Mouse (Mus musculus): Measurements from ENCODE around the gene Rab3gap1. TPM values are rescaled to one million over a fixed set of nuclear protein-coding genes. Genes with fewer than 3 reads are reported as not detected.

The Rab3gap1 gene
- total and polyA plus RNA-seq, 3 experiments = 25.8 to 62.3 (median 45.5) TPM

DNA sequence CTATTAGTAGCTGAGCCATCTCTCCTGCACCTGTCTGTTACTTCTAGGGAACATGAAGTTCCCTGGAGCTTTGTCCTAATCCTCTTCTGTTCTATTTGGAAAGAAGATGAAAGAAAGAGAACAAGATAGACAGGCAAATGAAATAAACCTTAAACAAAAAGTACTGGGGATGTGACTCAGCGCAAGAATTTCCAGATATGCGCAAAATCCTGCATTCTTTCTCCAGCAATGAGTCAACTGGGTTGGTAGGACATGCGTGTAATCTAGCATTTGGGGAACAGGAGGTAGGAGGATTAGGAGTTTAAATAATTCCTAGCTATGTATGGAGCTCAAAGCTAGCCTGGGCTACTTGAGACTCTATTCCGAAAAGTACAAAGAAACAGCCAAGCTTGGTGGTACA, 8.1 kb upstream of the Rab3gap1 start:
- Histone ChIP-seq H3K79me2 (ENCODE audit: control insufficient read depth, insufficient read depth, low read length, poor library complexity) (no peaks in the 10 kb centered on the region), H3K36me3 (ENCODE audit: control insufficient read depth in 1 of 2, insufficient read depth in 2 of 2, low read length in 2 of 2) (no peaks in the 10 kb centered on the region; a peak in 2 of 4 replicates), H3K9me3 (replicated peaks; ENCODE audit: insufficient read depth, low read length) (no peaks in the 10 kb centered on the region), H3K9ac (ENCODE audit: control insufficient read depth, low read depth, low read length, poor library complexity, severe bottlenecking) (no peak overlapping the region), H3K27me3 (ENCODE audit: control insufficient read depth in 1 of 2, insufficient read depth in 2 of 2, low read length in 2 of 2) (no peaks in the 10 kb centered on the region), H3K4me3 (ENCODE audit: control insufficient read depth in 1 of 2, insufficient read depth in 1 of 2, low read depth in 2 of 2, low read length in 2 of 2) (no peak overlapping the region), H3K4me1 (ENCODE audit: control insufficient read depth in 1 of 2, insufficient read depth in 2 of 2, low read length in 2 of 2) (peaks cover 0 to 4% of the 10 kb centered on the region in 2 experiments; a peak in 3 of 4 replicates), H3K27ac (ENCODE audit: control insufficient read depth, low read depth, low read length) (no peak overlapping the region)
- no peak for TF ChIP-seq USF1 (IDR thresholded peaks at IDR 0.05; ENCODE audit: low read depth, low read length)
- no peak for TF ChIP-seq SMC3 (IDR thresholded peaks at IDR 0.05; ENCODE audit: low read depth, low read length)
- TF ChIP-seq RAD21 (IDR thresholded peaks at IDR 0.05; ENCODE audit: low read depth, low read length) = no peak
- TF ChIP-seq EP300 (IDR thresholded peaks at IDR 0.05; ENCODE audit: low read depth in 1 of 2, low read length in 2 of 2) = no peak
- no peak for TF ChIP-seq RCOR1 (IDR thresholded peaks at IDR 0.05; ENCODE audit: low read depth, low read length)
- TF ChIP-seq HCFC1 (IDR thresholded peaks at IDR 0.05; ENCODE audit: low read depth, low read length) = no peak
- TF ChIP-seq MYB (IDR thresholded peaks at IDR 0.05; ENCODE audit: low read depth, low read length) = no peak
- no peak for TF ChIP-seq ZNF384 (IDR thresholded peaks at IDR 0.05; ENCODE audit: low read depth, low read length)
- TF ChIP-seq MXI1 (IDR thresholded peaks at IDR 0.05; ENCODE audit: low read depth, low read length) = no peak
- TF ChIP-seq ELF1 (IDR thresholded peaks at IDR 0.05; ENCODE audit: low read depth, low read length) = no peak
- no peak for TF ChIP-seq CHD2 (IDR thresholded peaks at IDR 0.05; ENCODE audit: low read length)
- no peak for TF ChIP-seq TBP (IDR thresholded peaks at IDR 0.05; ENCODE audit: low read depth, low read length)
- no peak for TF ChIP-seq CHD1 (IDR thresholded peaks at IDR 0.05; ENCODE audit: low read depth, low read length)
- TF ChIP-seq POLR2AphosphoS5 (IDR thresholded peaks at IDR 0.05; ENCODE audit: borderline replicate concordance, low read depth, low read length) = no peak
- no peak for TF ChIP-seq MAX (IDR thresholded peaks at IDR 0.05; ENCODE audit: low read length)
- no peak for TF ChIP-seq E2F4 (IDR thresholded peaks at IDR 0.05; ENCODE audit: borderline replicate concordance, low read depth, low read length)
- TF ChIP-seq KAT2A (conservative IDR thresholded peaks at IDR 0.05; ENCODE audit: low read depth, low read length) = no peak
- no peak for TF ChIP-seq ZMIZ1 (IDR thresholded peaks at IDR 0.05; ENCODE audit: low read depth, low read length)
- TF ChIP-seq CTCF (IDR thresholded peaks at IDR 0.05 in 2 of 3, conservative IDR thresholded peaks at IDR 0.05 in 1 of 3; ENCODE audit: control insufficient read depth in 1 of 3, insufficient read depth in 1 of 3, low read depth in 2 of 3, low read length in 3 of 3, poor library complexity in 1 of 3, severe bottlenecking in 1 of 3) = no peak
- no peak for DNase-seq (ENCODE audit: low read depth, low spot score)

GRCm38 (mm10) chr1:127861900-127862299, 6.7 kb upstream of the Rab3gap1 start:
- no peak overlapping the region for H3K27ac ChIP-seq (ENCODE audit: control insufficient read depth, low read depth, low read length)
- no peaks in the 10 kb centered on the region for H3K9me3 ChIP-seq (replicated peaks; ENCODE audit: insufficient read depth, low read length)

More at GRCm38 (mm10) chr1:127861900-127862299, 6.7 kb upstream of the Rab3gap1 start:
- no peaks in the 10 kb centered on the region for H3K79me2 ChIP-seq (ENCODE audit: control insufficient read depth, insufficient read depth, low read length, poor library complexity)
- TF ChIP-seq USF2 (IDR thresholded peaks at IDR 0.05; ENCODE audit: borderline replicate concordance in 1 of 2, insufficient read depth in 1 of 2, low read depth in 1 of 2, low read length in 2 of 2) (no peak), MYB (IDR thresholded peaks at IDR 0.05; ENCODE audit: low read depth, low read length) (no peak), NRF1 (IDR thresholded peaks at IDR 0.05; ENCODE audit: insufficient read depth, low read depth, low read length, poor library complexity, severe bottlenecking) (no peak), UBTF (IDR thresholded peaks at IDR 0.05; ENCODE audit: borderline replicate concordance, insufficient read depth, low read depth, low read length) (no peak), ZMIZ1 (IDR thresholded peaks at IDR 0.05; ENCODE audit: low read depth, low read length) (no peak)
- no peaks in the 10 kb centered on the region for H3K27me3 ChIP-seq (ENCODE audit: control insufficient read depth in 1 of 2, insufficient read depth in 2 of 2, low read length in 2 of 2)
- H3K9ac ChIP-seq (ENCODE audit: control insufficient read depth, low read depth, low read length, poor library complexity, severe bottlenecking) = no peak overlapping the region
- no peaks in the 10 kb centered on the region for H3K4me1 ChIP-seq (ENCODE audit: control insufficient read depth in 1 of 2, insufficient read depth in 2 of 2, low read length in 2 of 2)
- no peak overlapping the region for H3K4me3 ChIP-seq (ENCODE audit: control insufficient read depth in 1 of 2, insufficient read depth in 1 of 2, low read depth in 2 of 2, low read length in 2 of 2)
- DNase-seq (ENCODE audit: low read depth, low spot score) = no peak
- H3K36me3 ChIP-seq (ENCODE audit: control insufficient read depth in 1 of 2, insufficient read depth in 2 of 2, low read length in 2 of 2) = no peaks in the 10 kb centered on the region
